Comparison of ENCODE assay signal across 8 mouse cellular contexts in genomic region chr7:44246055-44246983, GRCm38 (mm10). TPM values are rescaled to one million over a fixed set of nuclear protein-coding genes. Genes with fewer than 3 reads are reported as not detected.
DNase-seq lines count a peak whose midpoint lies in the region; ATAC-seq and TF ChIP-seq lines count a peak whose summit lies in the region.

Gene 1700028J19Rik (minus strand): TSS chr7:44246695.
Gene 2410002F23Rik (plus strand): TSS chr7:44246722.

- DNase-seq in gastrocnemius, adult 8-10 months (ENCODE audit: low spot score in 2 of 2), result peak; percentile 85 to 86
- DNase-seq in hindlimb bud, embryonic 11.5 days (ENCODE audit: extremely low spot score, low read depth, low spot score), result peak; percentile 97
- DNase-seq in left cerebral cortex, adult 8-10 months (ENCODE audit: low spot score in 2 of 2), result peak; percentile 86 to 87
- peak; percentile 94 for DNase-seq in right cerebral cortex, postnatal 10 days (ENCODE audit: low spot score in 2 of 2)
- peak; percentile 94 for DNase-seq in urinary bladder, postnatal 25 days (ENCODE audit: low spot score)

- peaks cover 35% of the 10 kb centered on the region for H3K36me3 ChIP-seq in megakaryocyte, embryonic 14.5 days (replicated peaks; ENCODE audit: low read length)

- peaks cover 4% of the 10 kb centered on the region for H3K27me3 ChIP-seq in megakaryocyte, embryonic 14.5 days (replicated peaks)

- no peak for TF ChIP-seq CTCF in cortical plate, adult 2 months (IDR thresholded peaks at IDR 0.05; ENCODE audit: extremely low read depth, insufficient read depth, low read length)

- H3K4me3 ChIP-seq in cortical plate, adult 2 months (ENCODE audit: insufficient read depth, low read length), result peak within 1 kb of the TSS; percentile 85
- H3K4me3 ChIP-seq in megakaryocyte, embryonic 14.5 days (replicated peaks), result peak within 1 kb of the TSS; percentile 96

- peak; percentile 95 for TF ChIP-seq POLR2A in cortical plate, adult 2 months (IDR thresholded peaks at IDR 0.05; ENCODE audit: extremely low read depth, insufficient read depth, low read length)

- peaks cover 3% of the 10 kb centered on the region; the same call in 1 of the 2 replicates for H3K4me1 ChIP-seq in cortical plate, adult 2 months (ENCODE audit: control insufficient read depth, insufficient read depth, low read length)
- peaks cover 60% of the 10 kb centered on the region for H3K4me1 ChIP-seq in megakaryocyte, embryonic 14.5 days

- peaks cover 3% of the 10 kb centered on the region; the same call in 1 of the 2 replicates for H3K9me3 ChIP-seq in megakaryocyte, embryonic 14.5 days

- H3K27ac ChIP-seq in cortical plate, adult 2 months (ENCODE audit: insufficient read depth, low read length), result peak within 1 kb of the TSS; percentile 82

- ATAC-seq in activated CD4-positive, CD25-positive, alpha-beta regulatory T cell, adult 4 months, result peak; percentile 79

RNA-seq across cellular contexts. Expression of gene 1700028J19Rik, which starts in this region (rescaled TPM):
- polyA plus RNA-seq in activated CD4-positive, CD25-positive, alpha-beta regulatory T cell, adult 4 months (2017; shearing (Covaris generic)), result 1 to 10 TPM; 1.0 to 1.7 TPM
- 2.3 and 2.9 TPM in 2 replicates for polyA plus RNA-seq in cortical plate, adult 2 months (2012; rRNA removed)
- total RNA-seq in gastrocnemius, adult 8-10 months (2022), result not detected
- 1 to 10 TPM in 3 of 4 experiments, under 1 TPM in 1; 0.87 to 1.8 (median 1.4) TPM for total RNA-seq in left cerebral cortex, adult 8-10 months (2022)
- polyA plus RNA-seq in megakaryocyte, embryonic 14.5 days (2012; ENCODE audit: insufficient read depth, low replicate concordance), result not detected in 2 replicates

RNA-seq across cellular contexts. Expression of gene 2410002F23Rik, which starts in this region (rescaled TPM):
- polyA plus RNA-seq in activated CD4-positive, CD25-positive, alpha-beta regulatory T cell, adult 4 months (2017; shearing (Covaris generic)), result 10 to 100 TPM; 74.0 to 88.7 TPM
- polyA plus RNA-seq in cortical plate, adult 2 months (2012; rRNA removed), result 105 TPM in 2 replicates
- total RNA-seq in gastrocnemius, adult 8-10 months (2022), result 1 to 10 TPM; 5.1 to 9.2 (median 6.6) TPM
- total RNA-seq in left cerebral cortex, adult 8-10 months (2022), result 10 to 100 TPM; 81.6 to 96.2 (median 87.1) TPM
- 90.5 and 96.5 TPM in 2 replicates for polyA plus RNA-seq in megakaryocyte, embryonic 14.5 days (2012; ENCODE audit: insufficient read depth, low replicate concordance)

Comparison
In these comparisons a context has a peak if more than half of its experiments do, and no peak if none do; other contexts are left out.
1. Peak in every context shown above with its lines: DNase-seq, ATAC-seq, H3K4me3 ChIP-seq and H3K27ac ChIP-seq.
2. RNA of gene 2410002F23Rik (total RNA-seq): 81.6 to 96.2 TPM in left cerebral cortex, adult 8-10 months; 5.1 to 9.2 TPM in gastrocnemius, adult 8-10 months; every median in the first group is over 4 times any median in the second.